Mouse (Mus musculus): ENCODE results near the gene Fopnl. TPM values are rescaled to one million over a fixed set of nuclear protein-coding genes. Genes with fewer than 3 reads are reported as not detected.

The Fopnl gene
- polyA plus RNA-seq, 1 experiment from 2014 or later: 202 TPM

DNA sequence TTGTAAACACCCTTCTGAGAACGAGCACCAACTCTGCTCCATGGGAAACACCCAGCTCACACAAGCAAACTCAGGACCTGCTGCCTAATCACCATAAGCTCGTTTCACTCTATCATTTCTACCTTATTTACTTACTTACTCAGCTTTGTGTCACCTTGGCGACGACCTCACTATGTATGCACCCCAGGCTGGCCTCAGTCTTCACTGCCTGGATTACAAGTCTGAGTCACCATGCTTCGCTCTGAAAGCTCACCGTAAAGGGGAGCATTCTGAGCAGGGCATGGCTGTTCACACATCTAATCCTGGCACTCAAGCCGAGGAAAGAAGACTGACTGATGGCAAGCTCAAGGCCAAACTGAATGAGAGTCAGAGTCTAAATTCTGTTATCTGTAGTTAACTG is 13.5 kb downstream of the Fopnl start:
- no peak for ATAC-seq (replicated peaks)
- peaks cover 66% of the 10 kb centered on the region for H3K36me3 ChIP-seq
- 67% methylated on average over 7 of the region's 7 CpGs for WGBS
- no peak overlapping the region for H3K9ac ChIP-seq (replicated peaks)
- H3K4me2 ChIP-seq (replicated peaks): no peak overlapping the region
- no peak overlapping the region for H3K4me3 ChIP-seq
- H3K4me1 ChIP-seq: no peaks in the 10 kb centered on the region
- no peaks in the 10 kb centered on the region for H3K27me3 ChIP-seq
- no peak overlapping the region for H3K27ac ChIP-seq (replicated peaks)
- H3K9me3 ChIP-seq: no peaks in the 10 kb centered on the region

DNA sequence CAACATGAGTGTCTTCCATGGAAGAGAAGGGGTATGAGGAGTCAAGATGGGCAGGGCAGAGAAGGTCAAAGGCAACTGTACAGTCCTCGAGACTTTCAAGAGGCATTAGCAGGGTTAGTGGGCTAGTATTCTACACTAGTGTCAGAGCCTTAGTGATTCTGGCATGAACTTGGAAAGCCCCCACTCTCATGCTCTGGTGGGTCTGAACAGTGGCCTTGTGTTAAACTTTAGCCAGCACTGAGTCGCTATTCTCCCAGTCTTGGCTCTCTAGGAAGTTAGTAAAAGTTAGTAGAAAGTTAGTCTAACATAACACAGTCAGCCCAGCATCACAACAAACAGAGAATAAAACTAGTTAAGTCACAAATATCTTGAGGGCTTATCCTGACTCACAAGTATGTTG is 14.1 kb downstream of the Fopnl start:
- 74% methylated on average over 2 of the region's 2 CpGs for WGBS
- ATAC-seq (replicated peaks): no peak
- Histone ChIP-seq H3K36me3 (peaks cover 66% of the 10 kb centered on the region), H3K9ac (replicated peaks) (no peak overlapping the region), H3K9me3 (no peaks in the 10 kb centered on the region), H3K27ac (replicated peaks) (no peak overlapping the region), H3K4me3 (no peak overlapping the region), H3K4me1 (no peaks in the 10 kb centered on the region), H3K27me3 (no peaks in the 10 kb centered on the region), H3K4me2 (replicated peaks) (no peak overlapping the region)

DNA sequence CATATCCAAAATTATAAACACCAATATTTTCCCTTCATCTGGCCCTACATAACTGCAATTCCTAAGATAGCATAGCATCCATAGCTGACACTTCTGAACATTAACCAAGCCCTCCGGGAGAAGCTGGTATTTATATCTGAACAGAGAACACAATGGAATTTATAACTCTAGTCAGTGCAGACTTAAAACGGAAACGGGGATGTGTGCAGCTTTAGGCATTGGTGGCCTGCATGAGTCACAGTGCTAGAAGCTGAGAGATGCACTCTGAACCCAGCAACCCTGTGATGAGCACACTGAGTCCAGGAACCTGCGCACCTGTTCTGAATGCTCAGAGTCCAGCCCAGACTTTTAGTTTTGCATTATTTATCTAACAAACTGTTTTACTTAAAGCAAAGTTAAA is 18.7 kb downstream of the Fopnl start:
- Histone ChIP-seq H3K4me2 (replicated peaks) (no peak overlapping the region), H3K27ac (replicated peaks) (no peak overlapping the region), H3K4me3 (no peak overlapping the region), H3K9ac (replicated peaks) (no peak overlapping the region), H3K36me3 (peaks cover 39% of the 10 kb centered on the region), H3K27me3 (no peaks in the 10 kb centered on the region), H3K4me1 (no peaks in the 10 kb centered on the region), H3K9me3 (no peaks in the 10 kb centered on the region)
- WGBS: 93% methylated on average over 4 of the region's 4 CpGs
- ATAC-seq (replicated peaks): no peak

DNA sequence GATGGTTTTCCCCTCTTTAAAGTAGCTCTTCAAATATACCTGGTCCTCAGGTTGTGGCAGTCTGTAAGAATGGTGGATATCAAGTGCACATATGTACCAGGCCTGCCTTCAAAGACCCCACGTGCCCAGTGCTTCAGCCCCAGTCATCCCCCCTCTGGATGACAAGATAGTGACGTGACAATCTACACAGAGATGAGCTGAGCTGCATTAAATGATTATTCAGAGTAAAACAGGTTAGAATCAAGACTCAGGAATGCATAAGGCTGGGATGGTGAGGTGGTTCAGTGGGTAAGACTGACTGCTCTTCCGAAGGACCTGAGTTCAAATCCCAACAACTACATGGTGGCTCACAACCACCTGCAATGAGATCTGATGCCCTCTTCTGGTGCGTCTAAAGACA is 19.5 kb downstream of the Fopnl start:
- H3K4me2 ChIP-seq (replicated peaks): no peak overlapping the region
- peaks cover 32% of the 10 kb centered on the region for H3K36me3 ChIP-seq
- ATAC-seq (replicated peaks): no peak
- H3K9ac ChIP-seq (replicated peaks): no peak overlapping the region
- no peak overlapping the region for H3K4me3 ChIP-seq
- H3K27me3 ChIP-seq: no peaks in the 10 kb centered on the region; the same call in 1 of the 2 replicates
- 89% methylated on average over 4 of the region's 4 CpGs for WGBS
- peaks cover 3% of the 10 kb centered on the region for H3K4me1 ChIP-seq
- no peaks in the 10 kb centered on the region for H3K9me3 ChIP-seq
- H3K27ac ChIP-seq (replicated peaks): peak overlapping the region; percentile 53; the same call in 1 of the 2 replicates

DNA sequence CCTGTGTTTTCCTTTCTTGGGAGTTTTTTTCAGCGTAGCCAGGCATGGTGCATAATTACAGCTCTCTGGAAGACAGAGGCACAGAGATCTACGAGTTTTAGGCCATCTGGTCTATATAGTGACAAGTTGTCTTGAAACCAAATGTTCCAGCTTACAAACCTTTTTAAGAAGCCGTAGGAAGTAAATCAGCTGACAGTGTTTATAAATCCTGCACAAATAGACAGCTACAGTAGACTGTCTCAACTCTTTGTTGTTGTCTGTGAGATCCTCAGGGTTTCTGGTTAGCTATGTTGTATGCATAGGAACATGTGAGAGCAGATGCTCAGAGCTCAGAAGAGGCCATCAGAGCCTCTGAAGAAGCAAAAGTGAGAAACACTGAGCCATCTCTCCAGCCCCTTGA is 20.1 kb downstream of the Fopnl start:
- Histone ChIP-seq H3K27me3 (no peaks in the 10 kb centered on the region; the same call in 1 of the 2 replicates), H3K4me1 (peaks cover 9% of the 10 kb centered on the region), H3K4me3 (no peak overlapping the region), H3K9me3 (no peaks in the 10 kb centered on the region), H3K27ac (replicated peaks) (peak overlapping the region; percentile 53), H3K36me3 (peaks cover 32% of the 10 kb centered on the region), H3K9ac (replicated peaks) (no peak overlapping the region), H3K4me2 (replicated peaks) (no peak overlapping the region)
- 79% methylated on average over 3 of the region's 3 CpGs for WGBS
- ATAC-seq (replicated peaks): no peak

DNA sequence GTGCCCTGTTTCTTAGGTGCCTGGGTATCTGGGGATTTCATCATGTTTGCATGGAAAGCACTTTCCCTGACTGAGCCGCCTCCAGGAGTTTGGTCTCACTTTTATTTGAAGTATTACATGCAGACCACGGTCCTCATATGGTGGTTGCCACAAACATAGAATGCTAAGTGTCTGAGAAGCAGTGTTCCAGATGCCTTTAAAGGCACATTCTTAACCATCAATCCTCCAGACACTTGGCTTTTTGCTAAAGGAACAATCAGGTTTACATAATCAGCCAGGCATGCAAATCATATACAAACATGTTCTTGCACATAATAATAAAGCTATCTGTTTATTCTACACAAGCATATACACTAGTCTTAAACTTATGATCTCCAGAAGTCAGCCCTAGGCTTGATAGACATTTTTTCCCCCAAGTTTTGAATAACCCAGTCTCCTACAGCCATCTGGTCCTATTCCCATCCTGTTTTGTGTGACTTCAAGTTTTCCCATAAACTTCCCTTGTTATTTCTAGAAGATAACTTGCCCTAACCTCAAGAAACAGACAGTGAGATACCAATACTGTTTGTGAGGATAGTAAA is 20.6 kb downstream of the Fopnl start:
- H3K4me3 ChIP-seq: no peak overlapping the region
- no peak for ATAC-seq (replicated peaks)
- peaks cover 14% of the 10 kb centered on the region for H3K4me1 ChIP-seq
- WGBS: 84% methylated on average over 2 of the region's 2 CpGs
- H3K27ac ChIP-seq (replicated peaks): no peak overlapping the region
- peaks cover 29% of the 10 kb centered on the region for H3K36me3 ChIP-seq
- no peaks in the 10 kb centered on the region; the same call in 1 of the 2 replicates for H3K27me3 ChIP-seq
- H3K9me3 ChIP-seq: no peaks in the 10 kb centered on the region
- no peak overlapping the region for H3K4me2 ChIP-seq (replicated peaks)
- no peak overlapping the region for H3K9ac ChIP-seq (replicated peaks)

DNA sequence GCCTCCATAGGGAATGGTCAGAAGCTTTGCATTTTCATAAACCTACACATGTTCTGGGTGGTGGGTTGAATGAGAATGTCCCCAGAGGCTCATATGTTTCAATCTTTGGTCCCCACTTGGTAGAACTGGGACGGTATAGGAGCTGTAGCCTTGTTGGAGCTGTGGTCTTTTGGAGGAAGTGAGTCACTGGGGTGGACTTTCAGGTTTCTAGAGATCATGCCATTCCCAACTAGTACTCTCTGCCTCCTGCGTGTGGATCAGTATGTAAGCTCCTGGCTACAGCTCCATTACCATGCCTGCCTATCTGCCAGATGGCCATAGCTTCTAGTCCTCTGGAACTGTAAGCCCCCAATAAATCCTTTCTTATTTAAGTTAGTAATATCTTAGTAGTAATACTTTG is 21.9 kb downstream of the Fopnl start:
- ATAC-seq (replicated peaks): no peak
- H3K9me3 ChIP-seq: no peaks in the 10 kb centered on the region
- H3K27me3 ChIP-seq: no peaks in the 10 kb centered on the region; the same call in 1 of the 2 replicates
- WGBS: 85% methylated on average over 2 of the region's 2 CpGs
- H3K4me2 ChIP-seq (replicated peaks): no peak overlapping the region
- no peak overlapping the region for H3K27ac ChIP-seq (replicated peaks)
- H3K36me3 ChIP-seq: peaks cover 20% of the 10 kb centered on the region
- no peak overlapping the region for H3K9ac ChIP-seq (replicated peaks)
- H3K4me1 ChIP-seq: peaks cover 19% of the 10 kb centered on the region
- no peak overlapping the region for H3K4me3 ChIP-seq

DNA sequence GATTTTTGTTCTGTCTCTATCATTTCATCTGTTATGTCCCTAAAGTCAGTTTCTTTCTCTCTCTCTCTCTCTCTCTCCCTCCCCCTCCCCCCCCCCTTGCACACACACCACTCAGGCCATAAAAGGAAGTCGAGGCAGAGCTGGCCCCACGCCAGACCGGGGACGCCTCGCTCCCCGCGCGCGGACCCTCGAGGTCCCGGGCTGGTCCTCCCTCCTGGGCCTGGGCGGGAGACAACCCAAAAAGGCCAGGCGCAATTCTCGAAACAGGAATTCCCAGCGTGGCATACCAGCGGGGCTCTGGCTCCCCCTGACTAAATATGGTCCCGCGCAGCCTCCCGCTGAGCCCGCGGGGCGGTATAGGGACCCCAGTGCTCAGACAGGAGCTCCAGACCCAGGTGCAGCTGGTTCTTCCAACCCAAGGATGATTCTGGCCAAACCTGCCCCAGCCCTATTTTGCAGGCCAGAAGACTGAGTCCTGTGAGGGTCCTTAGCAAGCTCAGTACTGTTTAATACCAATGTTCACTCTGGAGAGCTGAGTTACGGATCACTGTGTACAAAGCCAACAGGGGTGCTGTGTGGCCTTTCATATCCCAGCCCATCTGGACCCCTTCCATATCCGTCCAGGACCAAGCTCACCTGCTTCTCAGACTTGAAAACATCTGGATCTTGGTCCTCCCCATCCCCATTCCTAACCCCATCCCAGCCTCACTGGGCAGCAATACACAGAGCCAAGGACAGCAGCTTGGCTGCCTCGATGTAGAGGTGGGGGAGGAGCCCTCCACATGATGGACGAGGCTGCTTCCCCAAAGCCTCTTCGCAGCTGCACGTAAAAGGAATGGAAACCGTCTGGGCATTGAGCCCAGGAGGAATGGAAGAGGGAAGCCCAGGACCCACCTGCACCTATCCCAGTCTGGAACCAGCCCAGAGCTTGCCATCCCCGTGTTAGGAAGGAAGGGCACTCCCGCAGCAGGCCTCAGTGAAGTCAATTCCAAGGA is 24.7 kb downstream of the Fopnl start:
- H3K4me3 ChIP-seq: peak overlapping the region; percentile 31
- peak; percentile 32 for ATAC-seq (replicated peaks)
- no peak overlapping the region for H3K27ac ChIP-seq (replicated peaks)
- no peaks in the 10 kb centered on the region for H3K36me3 ChIP-seq
- no peak overlapping the region; the same call in 1 of the 2 replicates for H3K9ac ChIP-seq (replicated peaks)
- 12% methylated on average over 31 of the region's 31 CpGs for WGBS
- H3K27me3 ChIP-seq: no peaks in the 10 kb centered on the region; the same call in 1 of the 2 replicates
- peaks cover 19% of the 10 kb centered on the region for H3K4me1 ChIP-seq
- H3K4me2 ChIP-seq (replicated peaks): peak overlapping the region; percentile 50
- H3K9me3 ChIP-seq: no peaks in the 10 kb centered on the region

DNA sequence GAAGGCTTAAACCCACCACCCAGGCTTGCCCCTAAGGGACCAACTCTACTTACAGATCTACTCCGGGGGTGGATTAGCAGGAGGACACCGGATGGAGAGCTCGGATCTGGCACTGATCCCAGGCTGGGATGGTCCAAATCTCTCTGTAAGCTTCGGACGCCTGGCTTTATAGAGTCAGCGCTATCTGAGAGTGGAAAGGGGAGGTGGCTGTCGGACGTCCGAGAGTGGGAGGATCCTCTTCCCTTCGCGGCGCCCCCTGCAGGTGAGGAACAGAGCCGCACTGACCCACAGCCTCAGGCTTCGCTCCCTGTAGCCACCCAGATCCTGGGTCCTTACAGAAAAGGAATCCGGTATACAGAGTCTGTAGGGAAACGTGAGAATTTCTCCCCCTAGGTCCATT is 26.0 kb downstream of the Fopnl start, which contains the start of gene Myh11:
Gene Myh11 (minus strand): TSS at position 150 of the 400 bp plus-strand sequence.
- peak within 1 kb of the TSS; percentile 50 for H3K4me2 ChIP-seq (replicated peaks)
- ATAC-seq (replicated peaks): no peak
- H3K27me3 ChIP-seq: no peaks in the 10 kb centered on the region; the same call in 1 of the 2 replicates
- H3K36me3 ChIP-seq: no peaks in the 10 kb centered on the region
- H3K9ac ChIP-seq (replicated peaks): no peak within 1 kb of the TSS
- H3K4me1 ChIP-seq: peaks cover 19% of the 10 kb centered on the region
- no peak within 1 kb of the TSS for H3K27ac ChIP-seq (replicated peaks)
- peak within 1 kb of the TSS; percentile 31 for H3K4me3 ChIP-seq
- H3K9me3 ChIP-seq: no peaks in the 10 kb centered on the region
- 3% methylated on average over 16 of the region's 16 CpGs for WGBS

DNA sequence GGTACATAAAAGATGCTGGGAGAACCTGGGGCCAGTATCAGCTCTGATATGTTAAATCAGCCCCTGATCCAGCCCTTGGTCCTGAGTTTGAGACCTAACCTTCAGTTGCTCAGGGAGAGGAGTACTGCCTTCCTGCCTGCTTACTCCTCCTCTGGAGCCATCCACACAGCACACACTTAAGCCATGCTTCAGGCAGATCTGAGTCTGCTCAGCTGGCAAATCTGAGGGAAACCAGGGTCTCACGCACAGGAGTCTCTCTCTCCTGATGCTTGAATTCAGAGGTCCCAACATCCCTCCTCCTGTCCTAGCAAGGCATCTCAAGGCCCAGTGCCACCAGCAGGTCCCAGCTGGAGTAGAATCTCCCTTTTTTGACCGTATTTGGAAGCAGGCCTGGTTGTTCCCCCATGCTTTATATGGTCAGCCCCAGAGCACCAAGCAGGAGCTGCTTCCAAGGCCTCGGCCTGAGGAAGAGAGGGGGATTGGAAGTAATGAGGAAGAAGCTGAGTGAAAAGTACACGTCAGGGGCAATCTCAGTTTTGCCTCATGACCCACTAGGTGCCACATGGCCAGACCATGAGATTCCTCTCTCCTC is 44.7 kb downstream of the Fopnl start:
- Histone ChIP-seq H3K4me3 (no peak overlapping the region), H3K9me3 (no peaks in the 10 kb centered on the region), H3K36me3 (no peaks in the 10 kb centered on the region), H3K9ac (replicated peaks) (no peak overlapping the region), H3K27me3 (no peaks in the 10 kb centered on the region), H3K4me1 (no peaks in the 10 kb centered on the region), H3K4me2 (replicated peaks) (no peak overlapping the region), H3K27ac (replicated peaks) (no peak overlapping the region)
- no peak for ATAC-seq (replicated peaks)
- 66% methylated on average over 4 of the region's 4 CpGs for WGBS

DNA sequence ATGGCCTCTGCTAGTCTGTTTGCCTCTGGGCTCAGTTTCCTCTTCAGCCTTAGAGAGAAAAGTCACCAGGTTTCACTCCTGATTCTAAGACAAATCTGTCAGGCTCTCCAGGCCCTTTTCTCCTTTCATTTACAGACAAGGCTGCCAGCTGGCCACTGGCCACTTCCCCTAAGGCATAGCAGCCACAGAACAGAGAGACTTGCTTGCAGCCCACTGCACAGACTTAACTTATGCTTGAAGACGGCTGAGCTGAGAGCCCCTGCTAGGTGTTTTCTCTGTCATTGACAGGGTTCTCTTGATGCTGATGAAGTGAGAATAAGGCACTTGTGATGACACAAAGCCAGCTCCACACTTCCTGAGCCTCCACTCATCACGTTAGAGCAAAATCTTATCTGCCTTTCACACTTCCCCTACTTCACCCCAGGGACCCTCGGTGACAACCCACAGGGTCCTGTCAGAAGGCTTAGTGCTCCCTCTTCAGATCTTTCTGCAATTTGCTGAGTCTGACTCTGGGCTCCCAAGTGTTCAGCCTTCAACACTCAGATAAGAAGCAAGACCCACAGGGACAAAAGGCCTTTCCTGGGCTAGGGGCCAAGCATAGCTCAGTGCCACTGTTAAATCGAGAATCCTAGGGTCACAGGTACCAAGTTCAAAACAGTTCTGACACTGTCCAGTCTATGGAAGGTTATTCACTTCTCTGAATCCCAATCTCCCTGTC is 51.8 kb downstream of the Fopnl start:
- peak; percentile 70 for ATAC-seq (replicated peaks)
- WGBS: 39% methylated on average over 4 of the region's 4 CpGs

More for the DNA sequence above, 51.8 kb downstream of the Fopnl start:
- no peak overlapping the region for H3K27ac ChIP-seq (replicated peaks)
- no peaks in the 10 kb centered on the region for H3K36me3 ChIP-seq
- H3K27me3 ChIP-seq: no peaks in the 10 kb centered on the region
- no peaks in the 10 kb centered on the region; the same call in 1 of the 2 replicates for H3K4me1 ChIP-seq
- H3K9me3 ChIP-seq: no peaks in the 10 kb centered on the region
- no peak overlapping the region for H3K4me3 ChIP-seq
- H3K9ac ChIP-seq (replicated peaks): no peak overlapping the region
- no peak overlapping the region for H3K4me2 ChIP-seq (replicated peaks)
